Mouse (Mus musculus) cerebellum, adult 8-10 months (tissue): ENCODE data around the gene Tmem184b.

Source experiments
- DNase-seq: peaks from one replicate; pipeline ENCODE4 v3.0.0; 2022

Tmem184b gene

GRCm38 (mm10) chr15:79364120-79364519, 39.2 kb downstream of the Tmem184b start:
- no peak for DNase-seq

- DNase-seq, result no peak
Observed at GRCm38 (mm10) chr15:79361023-79361422, 42.3 kb downstream of the Tmem184b start.

GRCm38 (mm10) chr15:79360371-79360770, 43.0 kb downstream of the Tmem184b start:
- DNase-seq, result no peak

- no peak for DNase-seq
Observed at GRCm38 (mm10) chr15:79359954-79360353, 43.4 kb downstream of the Tmem184b start.

GRCm38 (mm10) chr15:79357974-79358690, 45.2 kb downstream of the Tmem184b start:
- DNase-seq, result no peak

GRCm38 (mm10) chr15:79357036-79357911, 46.1 kb downstream of the Tmem184b start:
- DNase-seq, result no peak

GRCm38 (mm10) chr15:79356481-79356880, 46.9 kb downstream of the Tmem184b start:
- no peak for DNase-seq

- no peak for DNase-seq
Observed at GRCm38 (mm10) chr15:79354619-79355018, 48.8 kb downstream of the Tmem184b start.

- no peak for DNase-seq
Observed at GRCm38 (mm10) chr15:79353690-79354305, 49.6 kb downstream of the Tmem184b start.

GRCm38 (mm10) chr15:79352479-79352878, 50.9 kb downstream of the Tmem184b start:
- DNase-seq, result no peak

- no peak for DNase-seq
Observed at GRCm38 (mm10) chr15:79351331-79351767, 52.0 kb downstream of the Tmem184b start.

- no peak for DNase-seq
Observed at GRCm38 (mm10) chr15:79350866-79351265, 52.5 kb downstream of the Tmem184b start.

GRCm38 (mm10) chr15:79348651-79349050, 54.7 kb downstream of the Tmem184b start:
- DNase-seq, result no peak

GRCm38 (mm10) chr15:79347845-79348506, 55.4 kb downstream of the Tmem184b start:
- no peak for DNase-seq

GRCm38 (mm10) chr15:79347165-79347844, 56.1 kb downstream of the Tmem184b start:
- peak; percentile 70 for DNase-seq

- DNase-seq, result no peak
Observed at GRCm38 (mm10) chr15:79346051-79346793, 57.1 kb downstream of the Tmem184b start, which contains the start of gene Maff. Maff (plus strand) TSS chr15:79346621.

- DNase-seq, result no peak
Observed at GRCm38 (mm10) chr15:79344627-79345026, 58.7 kb downstream of the Tmem184b start.

GRCm38 (mm10) chr15:79342641-79343337, 60.6 kb downstream of the Tmem184b start:
- DNase-seq, result no peak

- no peak for DNase-seq
Observed at GRCm38 (mm10) chr15:79338978-79339377, 64.4 kb downstream of the Tmem184b start.

GRCm38 (mm10) chr15:79335061-79335655, 68.2 kb downstream of the Tmem184b start:
- DNase-seq, result no peak
